Mouse (Mus musculus): ENCODE data around the gene 0610040J01Rik. TPM values are rescaled to one million over a fixed set of nuclear protein-coding genes. Genes with fewer than 3 reads are reported as not detected.

0610040J01Rik gene
- total and polyA plus RNA-seq, 2 experiments from 2014 or later, result 4.8 to 7.5 TPM

DNA sequence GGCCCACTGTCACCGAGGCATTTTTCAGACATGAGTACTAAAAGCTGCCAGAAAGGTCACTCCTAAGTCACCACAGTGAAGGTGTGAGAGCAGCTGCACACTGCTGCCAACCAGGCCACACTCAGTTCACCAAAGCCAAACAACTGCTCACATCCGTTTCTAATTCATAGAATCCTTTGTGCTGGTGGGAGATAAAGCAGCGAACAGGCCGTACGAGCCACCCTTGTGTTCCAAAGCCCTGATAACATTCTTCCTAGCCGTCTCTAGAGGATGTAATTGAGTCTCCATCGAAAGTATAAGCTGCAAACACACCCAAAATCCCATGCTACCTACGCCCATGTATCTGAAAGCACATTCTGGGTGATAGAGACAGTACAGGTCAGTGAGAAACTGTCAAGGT lies 9.7 kb downstream of the 0610040J01Rik start:
- ATAC-seq (no peak), DNase-seq (ENCODE audit: low spot score) (no peak)
- H3K4me2 ChIP-seq (ENCODE audit: low read depth, low read length), result no peak overlapping the region
- no peak overlapping the region for H3K4me3 ChIP-seq (ENCODE audit: low read length)
- no peak overlapping the region for H3K9ac ChIP-seq (replicated peaks; ENCODE audit: low read length)
- TF ChIP-seq CTCF (IDR thresholded peaks at IDR 0.05; ENCODE audit: low read depth), result no peak
- H3K36me3 ChIP-seq (ENCODE audit: insufficient read depth, low read length), result no peaks in the 10 kb centered on the region
- no peaks in the 10 kb centered on the region for H3K27me3 ChIP-seq (ENCODE audit: insufficient read depth, low read length)
- H3K27ac ChIP-seq, result no peak overlapping the region
- H3K9me3 ChIP-seq (ENCODE audit: low read length), result no peaks in the 10 kb centered on the region
- no peaks in the 10 kb centered on the region for H3K4me1 ChIP-seq (ENCODE audit: insufficient read depth, low read length)
- WGBS, result 85% methylated on average over 8 of the region's 8 CpGs

DNA sequence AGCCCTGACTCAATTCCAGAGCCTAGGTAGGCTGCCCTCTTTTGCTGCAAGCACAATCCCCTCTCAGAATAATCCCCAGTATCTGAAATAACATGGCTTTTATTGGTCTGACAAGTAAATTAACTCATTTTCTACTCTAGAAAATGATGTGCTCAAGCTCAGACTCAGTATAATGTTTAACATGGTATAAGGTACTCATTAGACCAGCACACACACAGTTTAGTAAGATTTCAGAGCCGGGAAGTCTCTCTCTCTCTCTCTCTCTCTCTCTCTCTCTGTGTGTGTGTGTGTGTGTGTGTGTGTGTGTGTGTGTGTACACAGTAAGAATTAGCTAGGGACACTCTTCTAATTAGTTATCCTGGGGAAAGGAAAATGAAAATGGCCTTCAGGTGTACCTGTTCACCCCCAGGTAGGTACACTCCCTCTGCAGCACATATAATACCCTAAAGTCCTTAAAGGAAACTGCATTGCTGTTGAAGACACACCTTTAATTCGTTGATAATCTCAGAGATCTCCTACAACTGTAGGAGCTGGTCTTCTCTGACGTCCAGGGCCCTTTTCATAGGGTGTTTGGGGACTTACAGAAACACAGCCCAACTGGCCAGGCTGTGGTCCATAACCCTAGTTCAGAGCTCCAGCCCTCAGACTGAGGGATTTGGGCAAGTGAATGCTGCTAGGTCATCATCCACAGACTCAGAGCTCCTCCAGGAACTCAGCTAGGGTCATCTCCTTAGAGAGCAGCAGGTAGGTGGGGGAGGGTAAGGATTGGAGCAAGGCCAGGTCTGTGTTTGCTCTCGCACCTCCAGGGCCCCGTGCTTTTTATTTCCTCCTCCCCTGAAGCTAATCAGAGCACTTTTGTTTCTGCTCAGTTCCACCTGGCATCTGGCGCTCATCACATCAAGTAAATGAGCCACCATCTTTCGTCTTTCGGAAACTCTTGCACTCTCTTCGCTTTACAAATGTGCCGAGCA lies 11.5 kb downstream of the 0610040J01Rik start:
- no peak for TF ChIP-seq CTCF (IDR thresholded peaks at IDR 0.05; ENCODE audit: low read depth)
- H3K9me3 ChIP-seq (ENCODE audit: low read length), result no peaks in the 10 kb centered on the region

DNA sequence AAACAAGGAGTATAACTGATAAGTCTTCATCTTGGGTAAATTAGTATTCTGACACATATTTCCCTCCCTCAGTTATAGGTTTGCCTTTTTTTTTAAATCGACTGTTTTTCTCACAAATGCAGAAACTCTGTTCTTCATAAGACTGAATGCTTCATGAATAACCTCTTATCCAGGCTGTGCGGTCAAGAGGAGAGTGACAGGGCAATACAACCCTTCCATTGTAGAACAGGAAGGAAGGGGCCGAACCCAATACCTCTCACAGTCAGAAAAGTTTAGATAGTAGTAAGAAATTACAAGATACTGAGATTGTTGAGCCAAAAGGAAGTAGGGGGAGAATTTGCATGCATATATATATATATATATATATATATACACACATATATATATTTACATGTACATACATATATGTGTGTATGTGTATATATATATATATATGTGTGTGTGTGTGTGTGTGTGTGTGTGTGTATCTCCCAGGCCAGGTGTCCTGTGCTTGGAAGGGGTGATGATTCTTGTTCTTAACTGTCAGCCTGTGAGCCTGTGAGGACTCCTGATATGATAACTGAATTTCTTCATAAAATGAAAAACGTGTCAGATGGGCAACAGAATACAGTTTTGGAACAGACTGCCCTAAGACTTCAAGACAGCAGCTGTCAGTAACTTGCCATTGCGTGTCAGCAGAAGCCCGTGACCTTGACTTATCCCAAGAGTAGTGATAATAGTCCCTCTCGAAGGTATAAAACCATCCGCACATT lies 12.6 kb downstream of the 0610040J01Rik start:
- H3K4me2 ChIP-seq (ENCODE audit: low read depth, low read length), result no peak overlapping the region
- no peak overlapping the region for H3K4me3 ChIP-seq (ENCODE audit: low read length)
- no peaks in the 10 kb centered on the region for H3K27me3 ChIP-seq (ENCODE audit: insufficient read depth, low read length)
- 88% methylated on average over 8 of the region's 8 CpGs for WGBS
- ATAC-seq (no peak), DNase-seq (ENCODE audit: low spot score) (no peak)
- H3K27ac ChIP-seq, result no peak overlapping the region
- H3K36me3 ChIP-seq (ENCODE audit: insufficient read depth, low read length), result no peaks in the 10 kb centered on the region
- no peak overlapping the region for H3K9ac ChIP-seq (replicated peaks; ENCODE audit: low read length)
- H3K9me3 ChIP-seq (ENCODE audit: low read length), result no peaks in the 10 kb centered on the region
- H3K4me1 ChIP-seq (ENCODE audit: insufficient read depth, low read length), result no peaks in the 10 kb centered on the region
- no peak for TF ChIP-seq CTCF (IDR thresholded peaks at IDR 0.05; ENCODE audit: low read depth)

More for the DNA sequence above, 11.5 kb downstream of the 0610040J01Rik start:
- no peaks in the 10 kb centered on the region for H3K4me1 ChIP-seq (ENCODE audit: insufficient read depth, low read length)
- no peak overlapping the region for H3K9ac ChIP-seq (replicated peaks; ENCODE audit: low read length)
- ATAC-seq (no peak), DNase-seq (ENCODE audit: low spot score) (no peak)
- H3K4me3 ChIP-seq (ENCODE audit: low read length), result no peak overlapping the region
- no peaks in the 10 kb centered on the region for H3K36me3 ChIP-seq (ENCODE audit: insufficient read depth, low read length)
- WGBS, result 76% methylated on average over 10 of the region's 10 CpGs
- no peak overlapping the region for H3K4me2 ChIP-seq (ENCODE audit: low read depth, low read length)
- H3K27me3 ChIP-seq (ENCODE audit: insufficient read depth, low read length), result no peaks in the 10 kb centered on the region
- no peak overlapping the region for H3K27ac ChIP-seq

DNA sequence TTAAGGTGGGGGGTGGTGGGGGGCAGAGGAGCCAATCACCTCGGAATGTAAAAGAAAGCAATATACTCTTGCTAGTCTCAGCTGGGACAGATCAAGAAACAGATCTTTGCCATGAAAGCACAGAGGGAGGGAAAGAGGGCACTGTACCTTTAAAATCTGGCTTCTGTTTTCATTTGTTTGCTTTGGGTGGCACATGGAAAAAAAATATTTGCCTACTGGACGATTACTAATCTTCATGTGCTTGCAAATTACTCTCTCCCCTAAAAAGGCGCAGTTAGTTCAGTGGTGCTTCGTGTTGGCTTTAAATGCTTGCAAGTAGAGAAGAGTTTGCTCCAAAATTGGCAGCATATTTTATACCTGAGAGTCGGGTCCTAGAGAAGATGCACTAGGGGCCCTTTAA lies 13.7 kb downstream of the 0610040J01Rik start:
- Histone ChIP-seq H3K27me3 (ENCODE audit: insufficient read depth, low read length) (no peaks in the 10 kb centered on the region), H3K27ac (no peak overlapping the region), H3K36me3 (ENCODE audit: insufficient read depth, low read length) (no peaks in the 10 kb centered on the region), H3K4me2 (ENCODE audit: low read depth, low read length) (no peak overlapping the region), H3K9me3 (ENCODE audit: low read length) (no peaks in the 10 kb centered on the region), H3K4me1 (ENCODE audit: insufficient read depth, low read length) (no peaks in the 10 kb centered on the region), H3K4me3 (ENCODE audit: low read length) (no peak overlapping the region), H3K9ac (replicated peaks; ENCODE audit: low read length) (no peak overlapping the region)
- no peak for TF ChIP-seq CTCF (IDR thresholded peaks at IDR 0.05; ENCODE audit: low read depth)
- ATAC-seq (no peak), DNase-seq (ENCODE audit: low spot score) (no peak)
- 77% methylated on average over 5 of the region's 5 CpGs for WGBS

DNA sequence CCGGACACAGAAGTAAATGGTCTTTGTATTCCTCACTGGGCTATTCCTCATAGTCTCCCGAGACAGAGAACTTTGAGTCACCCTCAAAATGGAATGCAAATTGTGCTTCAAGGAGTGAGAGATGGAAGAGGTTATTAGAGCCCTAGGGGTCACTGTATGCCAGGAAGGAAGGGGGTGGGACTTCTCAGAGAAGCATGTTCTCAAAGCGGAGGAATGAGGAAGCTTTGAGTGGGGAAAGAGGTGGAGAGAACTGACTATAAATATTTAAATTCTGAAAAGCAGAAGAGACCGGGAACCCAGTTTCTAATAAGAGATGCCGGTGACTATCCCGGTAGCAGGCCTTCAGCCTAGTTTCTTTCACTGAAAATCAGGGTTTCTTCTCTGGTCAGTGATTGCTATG lies 14.8 kb downstream of the 0610040J01Rik start:
- ATAC-seq (no peak), DNase-seq (ENCODE audit: low spot score) (no peak)
- Histone ChIP-seq H3K4me1 (ENCODE audit: insufficient read depth, low read length) (no peaks in the 10 kb centered on the region), H3K4me2 (ENCODE audit: low read depth, low read length) (no peak overlapping the region), H3K27ac (no peak overlapping the region), H3K4me3 (ENCODE audit: low read length) (no peak overlapping the region), H3K9me3 (ENCODE audit: low read length) (no peaks in the 10 kb centered on the region), H3K27me3 (ENCODE audit: insufficient read depth, low read length) (no peaks in the 10 kb centered on the region), H3K9ac (replicated peaks; ENCODE audit: low read length) (no peak overlapping the region), H3K36me3 (ENCODE audit: insufficient read depth, low read length) (no peaks in the 10 kb centered on the region)
- no peak for TF ChIP-seq CTCF (IDR thresholded peaks at IDR 0.05; ENCODE audit: low read depth)
- WGBS, result 80% methylated on average over 6 of the region's 6 CpGs

DNA sequence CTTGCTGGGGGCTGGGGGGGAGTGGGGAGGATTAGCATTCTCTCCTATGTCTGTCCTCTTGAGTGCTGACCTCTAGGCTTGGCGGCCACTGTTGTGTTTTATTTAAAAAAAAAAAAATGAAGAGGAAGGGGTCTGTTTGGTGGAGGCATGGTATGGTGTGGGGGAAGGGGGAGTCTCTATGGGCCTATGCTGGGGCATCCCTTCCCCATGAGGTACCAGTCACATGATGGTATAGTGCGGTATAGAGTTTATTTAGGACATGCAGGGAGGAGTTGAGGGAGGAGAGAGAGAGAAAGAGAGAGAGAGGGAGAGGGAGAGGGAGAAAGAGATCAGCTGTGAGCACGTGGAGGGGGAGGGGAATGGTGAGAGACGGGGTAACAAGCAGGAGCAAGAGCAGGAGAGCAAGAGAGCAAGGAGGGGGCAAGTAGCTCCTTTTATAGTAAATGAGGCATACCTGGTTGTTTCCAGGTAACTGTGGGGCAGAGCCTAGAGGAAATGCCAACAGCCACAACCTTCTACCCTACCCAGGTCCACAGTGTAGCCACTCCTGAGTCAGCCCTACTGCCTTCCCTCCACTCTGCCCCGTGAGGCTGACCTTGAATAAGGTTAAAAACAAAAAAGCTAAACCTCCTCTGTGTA lies 15.4 kb downstream of the 0610040J01Rik start:
- H3K27me3 ChIP-seq (ENCODE audit: insufficient read depth, low read length), result no peaks in the 10 kb centered on the region
- no peak for ATAC-seq
- H3K4me3 ChIP-seq (ENCODE audit: low read length), result no peak overlapping the region
- WGBS, result 58% methylated on average over 5 of the region's 5 CpGs
- DNase-seq (ENCODE audit: low spot score), result no peak
- H3K4me2 ChIP-seq (ENCODE audit: low read depth, low read length), result no peak overlapping the region
- H3K9me3 ChIP-seq (ENCODE audit: low read length), result no peaks in the 10 kb centered on the region
- H3K9ac ChIP-seq (replicated peaks; ENCODE audit: low read length), result no peak overlapping the region
- no peak overlapping the region for H3K27ac ChIP-seq
- H3K4me1 ChIP-seq (ENCODE audit: insufficient read depth, low read length), result no peaks in the 10 kb centered on the region
- no peaks in the 10 kb centered on the region for H3K36me3 ChIP-seq (ENCODE audit: insufficient read depth, low read length)
- no peak for TF ChIP-seq CTCF (IDR thresholded peaks at IDR 0.05; ENCODE audit: low read depth)
